Mouse (Mus musculus) cortical plate, adult 2 months (tissue): ENCODE measurements around the gene Serpinf2.

Experiments used
- CTCF ChIP-seq: fragments of 200-500 bp; IDR thresholded peaks from 2 replicates; pipeline ENCODE4 v1.5.1; 2011; ENCODE audit warnings: mild to moderate bottlenecking, control low read depth, low read length; ENCODE audit not compliant: insufficient read depth; ENCODE audit errors: extremely low read depth
- POLR2A ChIP-seq: fragments of 200-500 bp; IDR thresholded peaks from 2 replicates; pipeline ENCODE4 v1.6.1; 2011; ENCODE audit warnings: mild to moderate bottlenecking, low read length, control low read depth; ENCODE audit not compliant: insufficient read depth; ENCODE audit errors: extremely low read depth

DNA sequence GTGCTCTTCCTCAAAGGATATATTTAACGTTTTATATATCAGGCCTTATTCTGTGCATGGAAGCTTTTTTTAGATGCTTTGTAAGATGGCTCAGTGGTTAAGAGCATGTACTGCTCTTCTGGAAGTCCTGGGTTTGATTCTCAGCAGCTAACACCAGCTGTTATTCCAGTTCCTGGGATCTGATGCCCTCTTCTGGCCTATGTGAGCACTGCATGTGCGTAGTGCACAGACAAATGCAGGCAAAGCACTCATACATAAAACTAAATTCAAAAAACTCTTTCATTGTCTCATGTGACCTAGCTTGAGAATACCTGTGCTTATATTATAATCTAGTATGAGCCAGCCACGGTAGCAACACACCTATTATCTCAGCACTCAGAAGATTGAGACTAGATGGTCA is 32.5 kb downstream of the Serpinf2 start:
- TF ChIP-seq CTCF (peak; percentile 45; the same call in 1 of the 2 replicates), POLR2A (no peak)
